Mouse (Mus musculus) gastrocnemius, adult 18-20 months (tissue): Measurements from ENCODE around the gene 4930433I11Rik. TPM values are rescaled to one million over a fixed set of nuclear protein-coding genes. Genes with fewer than 3 reads are reported as not detected.
"Not testable (repeated sequence)": the region's sequence is repeated elsewhere in the genome, so short reads cannot be mapped to it uniquely, and the experiment has no call there.

ENCODE experiments used
- DNase-seq: peaks from one replicate; pipeline ENCODE4 v3.0.0; 2021; ENCODE audit warnings: low spot score
- long read RNA-seq, 2 experiments: library from polyadenylated mRNA; stranded (forward); transcript quantifications; one replicate each; pipeline ENCODE4 v2.0.0; 2021
- total RNA-seq, 2 experiments: library from RNA; stranded (reverse); gene quantifications; 2 replicates each; pipeline ENCODE4 v1.2.3; 2021

The 4930433I11Rik gene
- total RNA-seq = not detected
- long read RNA-seq, experiment 1 = 0 reads
- long read RNA-seq, experiment 2 = 0 reads

GRCm38 (mm10) chr7:40987243-40987642 lies at the start of gene 4930433I11Rik:
Gene 4930433I11Rik (plus strand): TSS chr7:40987543.
- no peak for DNase-seq

DNA sequence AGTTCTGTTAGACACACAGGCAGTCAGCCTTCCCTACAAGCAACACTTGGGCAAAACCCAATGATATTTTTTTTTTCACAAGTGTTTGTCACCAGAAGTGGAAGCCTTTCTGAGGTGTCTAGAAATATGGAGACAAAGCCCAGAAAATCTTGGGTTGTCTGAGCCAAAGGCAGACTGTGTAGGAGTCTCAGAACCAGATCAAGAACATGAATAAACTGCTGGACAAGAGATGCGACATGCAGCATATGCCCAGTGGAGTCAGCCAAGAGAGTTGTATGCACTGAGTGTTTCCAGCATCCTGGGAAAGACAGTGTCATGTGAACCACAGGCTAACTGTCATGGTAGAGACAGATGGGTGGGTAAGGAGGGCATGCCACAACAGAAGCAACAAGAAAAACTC lies 48.0 kb upstream of the 4930433I11Rik start:
- no peak for DNase-seq

- peak; percentile 2 for DNase-seq
These were observed 45.0 kb upstream of the 4930433I11Rik start for GRCm38 (mm10) chr7:40942233-40942935.

GRCm38 (mm10) chr7:41032419-41032818 lies 45.1 kb downstream of the 4930433I11Rik start, which contains the start of gene Gm4884:
Gene Gm4884 (plus strand): TSS chr7:41032719.
- DNase-seq = not testable (repeated sequence)

DNA sequence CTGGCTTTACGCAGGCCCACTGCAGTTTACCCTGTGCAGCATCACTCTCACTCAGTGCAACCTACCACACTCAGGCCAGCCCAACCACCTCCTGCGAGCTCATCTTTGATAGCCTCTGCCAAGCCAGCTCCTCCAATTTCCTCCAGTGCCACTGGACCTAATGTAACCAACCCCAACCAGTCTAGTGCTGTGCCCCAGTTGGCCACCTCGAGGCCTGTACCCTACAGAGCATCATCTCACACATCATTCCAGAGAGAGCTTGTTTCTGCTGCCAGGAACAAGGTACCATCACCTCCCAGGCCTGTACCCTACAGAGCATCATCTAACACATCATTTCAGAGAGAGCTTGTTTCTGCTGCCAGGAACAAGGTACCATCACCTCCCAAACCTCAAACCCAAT lies 56.7 kb downstream of the 4930433I11Rik start:
- not testable (repeated sequence) for DNase-seq

Other genes with a start within 250 kb of the 4930433I11Rik start
- gene Vstm2b, start 89.2 kb upstream of the 4930433I11Rik start, total RNA-seq = not detected
- gene Gm4884, start 45.2 kb downstream of the 4930433I11Rik start, total RNA-seq = not detected
- not detected for gene Gm5592, start 166.3 kb downstream of the 4930433I11Rik start, total RNA-seq